Mouse (Mus musculus) thymus, adult 2 months (tissue): ENCODE measurements around the gene Zkscan17.

Source experiments
- CTCF ChIP-seq: fragments of 200-500 bp; IDR thresholded peaks from 2 replicates; pipeline ENCODE4 v1.5.1; 2012; ENCODE audit warnings: mild to moderate bottlenecking, control low read depth, low read length, moderate library complexity, borderline replicate concordance; ENCODE audit not compliant: control insufficient read depth, poor library complexity, insufficient read depth; ENCODE audit errors: extremely low read depth
- POLR2A ChIP-seq: fragments of 200-500 bp; IDR thresholded peaks from 2 replicates; pipeline ENCODE4 v1.6.1; 2012; ENCODE audit warnings: mild to moderate bottlenecking, low read length, control low read depth, moderate library complexity; ENCODE audit not compliant: control insufficient read depth, poor library complexity, insufficient read depth; ENCODE audit errors: extremely low read depth

DNA sequence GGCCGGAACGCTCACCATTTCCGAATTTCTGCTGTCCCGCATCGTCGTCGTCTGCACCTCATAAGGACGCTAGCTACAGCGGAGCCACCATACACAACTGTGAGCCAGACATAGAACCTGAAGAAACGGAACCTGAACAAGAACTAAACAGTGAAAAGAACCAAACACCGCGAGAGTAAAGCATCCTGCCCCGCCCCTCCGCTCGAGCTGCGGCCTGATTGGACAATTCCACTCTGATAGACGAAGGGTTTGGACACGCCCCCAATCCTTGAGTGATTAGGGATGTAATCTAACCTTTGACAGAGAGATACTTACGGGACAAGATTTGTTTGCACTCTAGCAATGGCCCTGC lies 54.2 kb downstream of the Zkscan17 start, which contains the start of gene Zfp867:
- TF ChIP-seq POLR2A (no peak), CTCF (no peak)
